8 mouse cellular contexts compared by ENCODE assay signal in the genomic region with DNA sequence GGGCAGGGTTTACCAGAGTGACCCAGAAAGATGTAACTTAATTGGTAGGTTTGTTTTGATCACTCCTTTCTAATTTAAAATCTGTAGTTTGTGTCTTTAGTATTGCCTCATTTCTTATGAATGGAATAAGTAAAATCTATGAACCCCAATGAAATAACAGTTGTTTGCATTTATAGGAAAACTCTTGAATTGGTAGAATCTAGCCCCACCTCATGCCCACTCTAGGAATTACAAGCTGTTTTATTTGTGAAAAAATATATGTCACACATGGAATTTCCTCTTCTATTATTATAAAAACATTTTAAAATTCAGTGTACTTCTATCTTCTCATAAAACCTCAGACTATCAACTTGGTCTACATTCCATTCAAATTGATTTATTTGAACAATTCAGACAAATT. TPM values are rescaled to one million over a fixed set of nuclear protein-coding genes. Genes with fewer than 3 reads are reported as not detected.
DNase-seq lines count a peak whose midpoint lies in the region; ATAC-seq lines count a peak whose summit lies in the region.

No protein-coding gene starts in this region.

- H3K4me3 ChIP-seq in kidney, embryonic 16.5 days (ENCODE audit: low read length), result no peak overlapping the region
- H3K4me3 ChIP-seq in midbrain, embryonic 15.5 days, result no peak overlapping the region

- H3K4me2 ChIP-seq in kidney, embryonic 16.5 days (replicated peaks; ENCODE audit: low read depth, low read length), result no peak overlapping the region
- no peak overlapping the region for H3K4me2 ChIP-seq in midbrain, embryonic 15.5 days

- H3K27me3 ChIP-seq in kidney, embryonic 16.5 days (ENCODE audit: insufficient read depth, low read length), result no peaks in the 10 kb centered on the region
- H3K27me3 ChIP-seq in midbrain, embryonic 15.5 days (replicated peaks), result no peaks in the 10 kb centered on the region

- H3K9ac ChIP-seq in kidney, embryonic 16.5 days (replicated peaks; ENCODE audit: low read length), result no peak overlapping the region
- no peak overlapping the region for H3K9ac ChIP-seq in midbrain, embryonic 15.5 days

- DNase-seq in kidney, adult 9 months, result peak; percentile 39
- DNase-seq in A20 (ENCODE audit: low read depth, low spot score), result peak; percentile 39
- peak; percentile 51 for DNase-seq in CD4-positive, CD25-positive, alpha-beta regulatory T cell, adult 2 months (ENCODE audit: low read depth, low spot score)
- peak; percentile 35 for DNase-seq in fibroblast of lung, adult 2 months (ENCODE audit: low read depth)
- peak; percentile 17 for DNase-seq in thymus, postnatal 14 days
- DNase-seq in T-cell, adult 2 months (ENCODE audit: low spot score), result no peak

- ATAC-seq in kidney, embryonic 16.5 days (ENCODE audit: low FRiP score, low TSS enrichment), result no peak
- ATAC-seq in midbrain, embryonic 15.5 days (replicated peaks), result no peak

- H3K27ac ChIP-seq in kidney, embryonic 16.5 days (ENCODE audit: low read length), result no peak overlapping the region
- no peak overlapping the region for H3K27ac ChIP-seq in midbrain, embryonic 15.5 days

- H3K9me3 ChIP-seq in kidney, embryonic 16.5 days (ENCODE audit: low read length), result no peaks in the 10 kb centered on the region
- no peaks in the 10 kb centered on the region for H3K9me3 ChIP-seq in midbrain, embryonic 15.5 days

- no peaks in the 10 kb centered on the region for H3K36me3 ChIP-seq in kidney, embryonic 16.5 days (ENCODE audit: insufficient read depth, low read length)
- H3K36me3 ChIP-seq in midbrain, embryonic 15.5 days (replicated peaks), result no peaks in the 10 kb centered on the region

- H3K4me1 ChIP-seq in kidney, embryonic 16.5 days (ENCODE audit: insufficient read depth, low read length), result no peaks in the 10 kb centered on the region
- no peaks in the 10 kb centered on the region for H3K4me1 ChIP-seq in midbrain, embryonic 15.5 days

RNA-seq across cellular contexts. Expression of a gene that starts 47.3 kb away (rescaled TPM):
- 83.2 and 89.5 TPM in 2 replicates for polyA plus RNA-seq in kidney, embryonic 16.5 days (2015; fragmentation: Nextera tagmentation; extraction: Ambion mirVana)
- 77.5 and 80.1 TPM in 2 replicates for polyA plus RNA-seq in midbrain, embryonic 15.5 days (2015; fragmentation: Nextera tagmentation; extraction: Ambion mirVana)

RNA-seq across cellular contexts. Expression of a gene that starts 47.7 kb away (rescaled TPM):
- polyA plus RNA-seq in kidney, embryonic 16.5 days (2015; fragmentation: Nextera tagmentation; extraction: Ambion mirVana), result 30.8 and 31.2 TPM in 2 replicates
- 12.2 and 12.7 TPM in 2 replicates for polyA plus RNA-seq in midbrain, embryonic 15.5 days (2015; fragmentation: Nextera tagmentation; extraction: Ambion mirVana)

RNA-seq across cellular contexts. Expression of a gene that starts 52.9 kb away (rescaled TPM):
- 20.5 and 21.4 TPM in 2 replicates for polyA plus RNA-seq in kidney, embryonic 16.5 days (2015; fragmentation: Nextera tagmentation; extraction: Ambion mirVana)
- 10.8 and 12.5 TPM in 2 replicates for polyA plus RNA-seq in midbrain, embryonic 15.5 days (2015; fragmentation: Nextera tagmentation; extraction: Ambion mirVana)
